Mouse (Mus musculus): ENCODE data around the gene Cdc42se1. TPM values are rescaled to one million over a fixed set of nuclear protein-coding genes. Genes with fewer than 3 reads are reported as not detected.

Gene Cdc42se1
- polyA plus RNA-seq, 1 experiment from 2014 or later: 125 TPM

DNA sequence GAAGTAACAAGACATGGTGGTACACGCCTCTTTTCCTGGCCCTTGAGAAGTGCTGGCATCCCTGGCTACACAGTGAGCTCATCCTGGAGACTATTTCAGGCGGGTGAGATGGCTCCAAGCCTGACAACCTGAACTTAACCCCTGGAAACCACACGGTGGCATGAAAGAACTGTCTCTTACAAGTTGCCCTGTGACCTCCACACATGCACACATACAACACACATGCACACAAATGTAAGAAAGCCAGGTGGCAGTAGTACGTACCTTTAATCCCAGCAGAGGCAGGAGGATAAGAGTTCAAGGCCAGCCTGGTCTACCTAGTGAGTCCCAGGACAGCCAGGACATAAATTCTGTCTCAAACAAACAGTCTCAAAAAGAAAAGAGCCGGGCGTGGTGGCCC lies 10.5 kb downstream of the Cdc42se1 start:
- no peak for ATAC-seq (ENCODE audit: insufficient number of reproducible peaks, insufficient read depth, low FRiP score, low read depth)
- WGBS: 88% methylated on average over 6 of the region's 6 CpGs
- peaks cover 32% of the 10 kb centered on the region for H3K36me3 ChIP-seq (ENCODE audit: control insufficient read depth, insufficient read depth, low read length)
- H3K9ac ChIP-seq (replicated peaks; ENCODE audit: low read depth, low read length): no peak overlapping the region
- no peak overlapping the region for H3K4me3 ChIP-seq (ENCODE audit: low read depth, low read length)
- no peaks in the 10 kb centered on the region for H3K4me1 ChIP-seq (ENCODE audit: control insufficient read depth, insufficient read depth, low read length)
- no peaks in the 10 kb centered on the region for H3K9me3 ChIP-seq (ENCODE audit: control insufficient read depth, low read depth, low read length)
- H3K27me3 ChIP-seq (ENCODE audit: control insufficient read depth, insufficient read depth, low read length): no peaks in the 10 kb centered on the region
- no peak overlapping the region for H3K4me2 ChIP-seq (replicated peaks; ENCODE audit: low read depth, low read length)
- H3K27ac ChIP-seq (ENCODE audit: low read length): no peak overlapping the region

GRCm38 (mm10) chr3:95239971-95240370 lies 11.4 kb downstream of the Cdc42se1 start:
- H3K9ac ChIP-seq (replicated peaks; ENCODE audit: low read depth, low read length): no peak overlapping the region
- no peak overlapping the region for H3K27ac ChIP-seq (ENCODE audit: low read length)
- H3K9me3 ChIP-seq (ENCODE audit: control insufficient read depth, low read depth, low read length): no peaks in the 10 kb centered on the region
- H3K4me1 ChIP-seq (ENCODE audit: control insufficient read depth, insufficient read depth, low read length): no peaks in the 10 kb centered on the region
- H3K36me3 ChIP-seq (ENCODE audit: control insufficient read depth, insufficient read depth, low read length): peaks cover 23% of the 10 kb centered on the region
- H3K4me2 ChIP-seq (replicated peaks; ENCODE audit: low read depth, low read length): no peak overlapping the region
- no peak overlapping the region for H3K4me3 ChIP-seq (ENCODE audit: low read depth, low read length)
- H3K27me3 ChIP-seq (ENCODE audit: control insufficient read depth, insufficient read depth, low read length): no peaks in the 10 kb centered on the region
- WGBS: 89% methylated on average over 12 of the region's 12 CpGs
- no peak for ATAC-seq (ENCODE audit: insufficient number of reproducible peaks, insufficient read depth, low FRiP score, low read depth)

DNA sequence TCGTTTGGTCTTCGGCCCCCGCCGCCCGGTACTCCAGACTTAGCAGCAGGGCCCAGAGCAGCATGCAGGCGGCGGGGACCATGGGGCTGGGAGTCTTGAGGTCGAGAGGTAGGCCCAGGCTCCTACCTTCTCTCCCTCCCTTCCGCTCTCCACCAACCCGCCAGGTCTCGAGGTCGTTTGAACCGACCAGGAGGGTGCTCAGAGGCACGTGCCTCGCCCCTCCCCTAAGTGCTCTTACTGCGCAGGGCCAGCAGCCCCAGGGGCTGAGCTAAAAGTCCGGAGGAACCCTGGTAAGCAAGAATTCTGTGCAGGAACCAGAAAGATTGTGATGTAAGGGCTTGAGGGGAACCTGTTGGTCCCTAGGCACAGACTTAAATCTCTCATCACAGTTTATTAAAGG lies 12.4 kb downstream of the Cdc42se1 start:
- peaks cover 19% of the 10 kb centered on the region; the same call in 1 of the 2 replicates for H3K36me3 ChIP-seq (ENCODE audit: control insufficient read depth, insufficient read depth, low read length)
- H3K4me2 ChIP-seq (replicated peaks; ENCODE audit: low read depth, low read length): peak overlapping the region; percentile 20; the same call in 1 of the 2 replicates
- H3K4me3 ChIP-seq (ENCODE audit: low read depth, low read length): no peak overlapping the region
- ATAC-seq (ENCODE audit: insufficient number of reproducible peaks, insufficient read depth, low FRiP score, low read depth): no peak
- H3K9ac ChIP-seq (replicated peaks; ENCODE audit: low read depth, low read length): no peak overlapping the region
- H3K4me1 ChIP-seq (ENCODE audit: control insufficient read depth, insufficient read depth, low read length): no peaks in the 10 kb centered on the region
- no peaks in the 10 kb centered on the region for H3K27me3 ChIP-seq (ENCODE audit: control insufficient read depth, insufficient read depth, low read length)
- no peaks in the 10 kb centered on the region for H3K9me3 ChIP-seq (ENCODE audit: control insufficient read depth, low read depth, low read length)
- H3K27ac ChIP-seq (ENCODE audit: low read length): no peak overlapping the region
- 29% methylated on average over 17 of the region's 17 CpGs for WGBS

- 77% methylated on average over 7 of the region's 7 CpGs for WGBS
- no peak within 1 kb of the TSS for H3K27ac ChIP-seq (ENCODE audit: low read length)
- H3K36me3 ChIP-seq (ENCODE audit: control insufficient read depth, insufficient read depth, low read length): peaks cover 13% of the 10 kb centered on the region; the same call in 1 of the 2 replicates
- no peaks in the 10 kb centered on the region for H3K9me3 ChIP-seq (ENCODE audit: control insufficient read depth, low read depth, low read length)
- H3K27me3 ChIP-seq (ENCODE audit: control insufficient read depth, insufficient read depth, low read length): no peaks in the 10 kb centered on the region
- no peak within 1 kb of the TSS for H3K9ac ChIP-seq (replicated peaks; ENCODE audit: low read depth, low read length)
- no peaks in the 10 kb centered on the region for H3K4me1 ChIP-seq (ENCODE audit: control insufficient read depth, insufficient read depth, low read length)
- H3K4me2 ChIP-seq (replicated peaks; ENCODE audit: low read depth, low read length): peak within 1 kb of the TSS; percentile 20; the same call in 1 of the 2 replicates
- no peak within 1 kb of the TSS for H3K4me3 ChIP-seq (ENCODE audit: low read depth, low read length)
- ATAC-seq (ENCODE audit: insufficient number of reproducible peaks, insufficient read depth, low FRiP score, low read depth): no peak
Observed at GRCm38 (mm10) chr3:95241498-95241897, 13.0 kb downstream of the Cdc42se1 start, which contains the start of gene Gm128. TSS of gene Gm128 (minus strand) at chr3:95241598.

- H3K4me3 ChIP-seq (ENCODE audit: low read depth, low read length): no peak overlapping the region
- H3K36me3 ChIP-seq (ENCODE audit: control insufficient read depth, insufficient read depth, low read length): peaks cover 4% of the 10 kb centered on the region; the same call in 1 of the 2 replicates
- no peak overlapping the region for H3K27ac ChIP-seq (ENCODE audit: low read length)
- H3K4me2 ChIP-seq (replicated peaks; ENCODE audit: low read depth, low read length): no peak overlapping the region
- H3K27me3 ChIP-seq (ENCODE audit: control insufficient read depth, insufficient read depth, low read length): no peaks in the 10 kb centered on the region
- 74% methylated on average over 2 of the region's 2 CpGs for WGBS
- no peaks in the 10 kb centered on the region for H3K4me1 ChIP-seq (ENCODE audit: control insufficient read depth, insufficient read depth, low read length)
- no peaks in the 10 kb centered on the region for H3K9me3 ChIP-seq (ENCODE audit: control insufficient read depth, low read depth, low read length)
- H3K9ac ChIP-seq (replicated peaks; ENCODE audit: low read depth, low read length): no peak overlapping the region
- no peak for ATAC-seq (ENCODE audit: insufficient number of reproducible peaks, insufficient read depth, low FRiP score, low read depth)
Observed at GRCm38 (mm10) chr3:95243086-95243485, 14.6 kb downstream of the Cdc42se1 start.

DNA sequence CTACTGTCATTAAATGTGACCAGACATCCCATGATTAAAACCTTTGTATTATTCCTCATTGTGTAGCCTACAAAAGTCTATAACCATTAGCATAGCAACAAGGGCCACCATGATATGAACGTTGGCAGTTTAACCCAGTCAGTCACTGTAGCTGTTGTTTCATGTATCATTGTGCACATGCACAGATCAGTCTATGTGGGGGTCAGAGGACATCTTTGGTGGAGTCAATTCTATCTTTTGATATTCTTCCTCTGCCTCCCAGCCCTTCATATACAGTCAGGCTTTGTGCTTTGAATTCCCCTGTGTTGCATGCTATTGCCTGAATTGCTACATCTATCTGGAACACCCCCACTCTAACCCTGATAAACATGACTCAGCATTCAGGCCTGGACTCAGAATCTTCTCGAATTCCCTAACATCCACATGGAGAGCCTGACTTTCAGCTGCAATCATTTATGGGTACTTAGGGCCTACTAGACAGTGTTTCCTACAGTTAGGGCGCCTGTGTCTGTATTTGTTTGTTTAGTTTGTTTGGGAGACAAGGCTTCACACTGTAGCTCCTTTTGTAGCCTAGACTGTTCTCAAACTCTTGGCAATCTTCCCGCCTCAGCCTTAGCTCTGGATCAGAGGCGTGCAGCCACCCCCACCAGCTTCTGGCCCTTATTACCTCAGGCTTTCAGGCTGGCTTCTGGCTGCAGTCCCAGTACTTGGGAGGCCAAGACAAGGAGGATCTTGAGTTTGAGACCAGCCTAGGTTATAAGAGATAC lies 18.1 kb downstream of the Cdc42se1 start:
- no peak overlapping the region for H3K9ac ChIP-seq (replicated peaks; ENCODE audit: low read depth, low read length)
- no peak overlapping the region for H3K4me2 ChIP-seq (replicated peaks; ENCODE audit: low read depth, low read length)
- no peak overlapping the region for H3K4me3 ChIP-seq (ENCODE audit: low read depth, low read length)
- WGBS: 85% methylated on average over 5 of the region's 5 CpGs
- H3K27me3 ChIP-seq (ENCODE audit: control insufficient read depth, insufficient read depth, low read length): no peaks in the 10 kb centered on the region
- ATAC-seq (ENCODE audit: insufficient number of reproducible peaks, insufficient read depth, low FRiP score, low read depth): no peak
- H3K27ac ChIP-seq (ENCODE audit: low read length): no peak overlapping the region
- H3K36me3 ChIP-seq (ENCODE audit: control insufficient read depth, insufficient read depth, low read length): peaks cover 4% of the 10 kb centered on the region; the same call in 1 of the 2 replicates
- no peaks in the 10 kb centered on the region for H3K9me3 ChIP-seq (ENCODE audit: control insufficient read depth, low read depth, low read length)
- H3K4me1 ChIP-seq (ENCODE audit: control insufficient read depth, insufficient read depth, low read length): no peaks in the 10 kb centered on the region

GRCm38 (mm10) chr3:95247660-95248336 lies 19.3 kb downstream of the Cdc42se1 start:
- H3K27me3 ChIP-seq (ENCODE audit: control insufficient read depth, insufficient read depth, low read length): no peaks in the 10 kb centered on the region
- H3K9ac ChIP-seq (replicated peaks; ENCODE audit: low read depth, low read length): no peak overlapping the region
- 82% methylated on average over 1 of the region's 1 CpGs for WGBS
- peaks cover 4% of the 10 kb centered on the region; the same call in 1 of the 2 replicates for H3K36me3 ChIP-seq (ENCODE audit: control insufficient read depth, insufficient read depth, low read length)
- no peaks in the 10 kb centered on the region for H3K9me3 ChIP-seq (ENCODE audit: control insufficient read depth, low read depth, low read length)
- no peak overlapping the region for H3K27ac ChIP-seq (ENCODE audit: low read length)
- no peak overlapping the region for H3K4me2 ChIP-seq (replicated peaks; ENCODE audit: low read depth, low read length)
- no peak for ATAC-seq (ENCODE audit: insufficient number of reproducible peaks, insufficient read depth, low FRiP score, low read depth)
- no peaks in the 10 kb centered on the region for H3K4me1 ChIP-seq (ENCODE audit: control insufficient read depth, insufficient read depth, low read length)
- no peak overlapping the region for H3K4me3 ChIP-seq (ENCODE audit: low read depth, low read length)

DNA sequence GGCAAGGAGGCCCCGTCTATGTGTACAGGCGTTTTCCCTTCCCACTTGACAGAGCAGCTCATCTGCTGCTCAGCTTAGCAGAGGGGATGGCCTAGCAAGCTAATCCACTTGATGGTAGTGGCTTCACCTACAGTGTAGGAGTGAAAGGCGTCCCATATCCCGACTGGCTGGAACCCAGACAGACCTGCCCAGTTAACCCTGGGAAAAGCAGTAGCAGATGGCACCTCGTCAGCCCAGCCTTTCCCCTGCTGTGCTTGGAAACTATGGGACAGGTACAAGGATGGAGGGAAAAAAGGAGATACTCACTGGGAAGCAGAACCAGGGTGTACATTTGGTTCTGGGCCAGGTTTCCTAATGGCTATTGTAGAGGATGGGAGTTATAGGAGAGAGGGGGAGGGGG lies 21.8 kb downstream of the Cdc42se1 start:
- no peaks in the 10 kb centered on the region for H3K9me3 ChIP-seq (ENCODE audit: control insufficient read depth, low read depth, low read length)
- no peak overlapping the region for H3K27ac ChIP-seq (ENCODE audit: low read length)
- no peak overlapping the region for H3K4me3 ChIP-seq (ENCODE audit: low read depth, low read length)
- 77% methylated on average over 5 of the region's 5 CpGs for WGBS
- H3K36me3 ChIP-seq (ENCODE audit: control insufficient read depth, insufficient read depth, low read length): peaks cover 8% of the 10 kb centered on the region
- H3K9ac ChIP-seq (replicated peaks; ENCODE audit: low read depth, low read length): no peak overlapping the region
- no peaks in the 10 kb centered on the region for H3K27me3 ChIP-seq (ENCODE audit: control insufficient read depth, insufficient read depth, low read length)
- H3K4me2 ChIP-seq (replicated peaks; ENCODE audit: low read depth, low read length): no peak overlapping the region
- no peak for ATAC-seq (ENCODE audit: insufficient number of reproducible peaks, insufficient read depth, low FRiP score, low read depth)
- no peaks in the 10 kb centered on the region for H3K4me1 ChIP-seq (ENCODE audit: control insufficient read depth, insufficient read depth, low read length)
